Mouse (Mus musculus) gastrocnemius, adult 8-10 months (tissue): ENCODE results near the gene Kcnh1. TPM values are rescaled to one million over a fixed set of nuclear protein-coding genes. Genes with fewer than 3 reads are reported as not detected.
A peak's percentile ranks its signal among the peaks of the same experiment; 100 is the strongest.

Source experiments
- DNase-seq, 2 experiments: peaks; one replicate each; pipeline ENCODE4 v3.0.0; 2022; ENCODE audit warnings: low spot score in 2 of 2
- total RNA-seq, 4 experiments: library from RNA; stranded (reverse); gene quantifications; 2 replicates each; pipeline ENCODE4 v1.2.4; 2022

Kcnh1 gene
- total RNA-seq, 4 experiments from 2014 or later: 0.02 to 0.05 (median 0.03) TPM; not detected in 1

DNA sequence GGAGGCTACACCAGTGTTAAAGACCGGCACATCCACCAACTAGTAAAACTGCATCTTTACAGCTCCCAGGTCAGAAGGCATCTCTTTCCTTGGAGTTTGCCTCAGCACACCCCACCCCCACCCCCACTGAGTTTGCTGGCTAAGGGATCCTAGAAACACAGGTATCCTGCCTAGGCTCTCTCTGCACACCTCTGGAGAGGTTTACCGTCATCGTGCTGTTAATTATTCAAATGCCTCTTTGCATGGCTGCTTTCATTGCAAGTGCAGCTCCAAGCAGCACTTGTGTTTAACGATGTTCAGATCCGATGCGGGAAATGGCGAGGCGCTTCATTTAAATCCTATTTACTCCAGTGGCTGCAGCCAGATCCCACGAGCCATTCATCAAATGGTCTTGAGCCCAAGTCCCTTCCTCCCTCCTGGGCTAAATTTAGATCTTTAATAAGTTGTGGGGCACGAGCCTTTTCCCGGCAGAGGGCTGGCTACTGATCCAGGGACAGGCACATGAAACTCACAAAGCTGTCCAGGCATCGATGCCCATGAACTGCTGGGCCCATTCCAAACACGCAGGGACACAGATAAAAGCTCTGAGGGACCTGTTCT lies 330.4 kb downstream of the Kcnh1 start:
- DNase-seq: peak; percentile 3 to 12

DNA sequence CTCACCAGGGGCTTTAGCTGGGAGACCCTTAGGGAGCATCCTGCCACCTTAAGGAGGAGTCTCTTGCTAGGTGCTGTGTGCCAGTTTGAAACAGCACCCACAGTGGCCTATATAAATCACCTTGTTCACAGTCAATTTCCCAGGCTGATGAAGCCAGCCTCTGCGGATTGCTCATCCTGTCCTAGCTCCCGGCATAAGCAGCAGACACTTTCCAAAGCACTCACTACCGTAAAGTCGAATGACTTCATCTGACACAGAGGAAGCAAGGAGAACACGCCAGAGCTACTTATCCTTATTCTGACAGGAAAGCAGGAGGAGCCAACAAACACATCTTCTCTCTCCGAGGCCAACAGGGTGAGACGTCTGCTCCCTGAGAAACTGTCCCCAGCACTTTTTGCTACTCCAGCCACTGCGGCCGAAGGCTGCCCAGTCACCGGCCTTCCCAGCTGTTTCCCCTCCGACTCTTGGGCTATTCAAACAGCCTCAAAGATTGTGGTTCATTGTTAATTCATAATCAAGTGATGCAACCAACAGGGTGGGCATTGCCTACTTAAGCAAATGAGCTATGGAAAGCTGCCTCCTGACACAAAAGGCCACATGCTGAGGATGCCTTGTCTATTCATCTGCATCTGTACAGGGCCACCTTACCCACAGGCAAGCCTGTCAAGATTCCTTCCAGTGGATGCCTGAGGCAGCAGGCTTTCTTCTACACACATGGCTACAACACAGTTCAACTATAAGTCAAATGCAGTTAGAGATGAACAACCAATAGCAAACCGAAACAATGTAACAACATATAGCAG lies 332.0 kb downstream of the Kcnh1 start:
- no peak for DNase-seq

DNA sequence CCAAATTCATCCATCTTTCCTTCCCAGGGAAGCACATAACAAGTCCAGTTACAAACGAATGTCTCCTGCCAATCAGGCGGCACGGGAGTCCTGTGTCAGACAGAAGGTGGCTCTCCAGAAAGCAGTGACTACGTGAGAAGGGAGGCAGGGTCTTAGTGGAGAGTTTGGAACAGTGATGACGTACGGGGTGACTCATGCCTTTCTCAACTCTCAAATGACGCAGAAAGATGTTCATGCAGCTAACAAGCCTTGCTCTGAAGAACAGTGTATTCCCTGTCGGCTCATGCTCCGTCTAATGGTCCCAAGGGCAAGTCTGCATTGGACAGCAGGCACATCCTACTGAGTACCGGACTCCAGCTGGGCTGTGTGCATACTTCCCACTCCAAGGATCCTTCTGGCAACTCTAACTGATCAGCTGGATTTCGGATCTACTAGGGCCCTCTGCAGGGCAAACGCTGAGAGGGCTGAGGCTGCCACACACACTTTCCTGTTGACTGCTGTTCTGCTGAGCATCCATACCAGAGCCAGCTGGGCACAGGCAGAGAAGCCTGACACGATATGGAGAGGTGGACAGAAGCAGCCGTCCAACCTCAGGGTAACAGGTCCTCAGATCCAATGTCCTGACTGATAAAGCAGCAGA lies 335.3 kb downstream of the Kcnh1 start:
- DNase-seq: no peak

DNA sequence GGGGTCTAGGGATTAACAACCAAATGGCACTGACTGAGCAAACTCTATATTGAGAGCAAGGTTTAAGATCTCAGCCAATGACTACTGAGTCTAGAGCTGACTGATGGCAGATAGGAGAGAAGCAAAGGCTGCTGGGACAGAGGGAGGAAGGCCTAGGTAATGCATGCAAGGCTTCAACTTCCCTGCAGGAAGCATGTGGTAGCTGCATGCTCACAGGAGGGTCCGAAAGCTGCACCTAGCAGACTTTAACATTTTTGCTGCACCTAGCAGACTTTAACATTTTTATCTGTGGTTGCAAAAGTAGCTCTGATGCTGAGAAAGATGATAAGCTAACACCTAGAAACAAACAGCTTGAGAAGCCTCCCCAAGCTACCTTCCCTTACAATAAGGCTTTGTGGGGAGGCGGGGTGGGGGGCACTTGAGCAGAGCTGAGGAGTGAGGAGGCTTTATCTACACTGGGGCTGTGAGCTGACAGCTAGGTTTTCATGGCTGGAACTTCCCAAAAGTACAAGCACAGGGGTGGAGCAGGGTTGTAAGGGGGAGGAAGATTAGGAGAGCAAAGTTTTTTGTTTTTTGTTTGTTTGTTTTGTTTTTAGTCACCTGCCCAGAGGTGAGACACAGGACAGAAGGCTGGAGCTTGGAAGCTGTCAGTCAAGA lies 341.0 kb downstream of the Kcnh1 start:
- no peak for DNase-seq

DNA sequence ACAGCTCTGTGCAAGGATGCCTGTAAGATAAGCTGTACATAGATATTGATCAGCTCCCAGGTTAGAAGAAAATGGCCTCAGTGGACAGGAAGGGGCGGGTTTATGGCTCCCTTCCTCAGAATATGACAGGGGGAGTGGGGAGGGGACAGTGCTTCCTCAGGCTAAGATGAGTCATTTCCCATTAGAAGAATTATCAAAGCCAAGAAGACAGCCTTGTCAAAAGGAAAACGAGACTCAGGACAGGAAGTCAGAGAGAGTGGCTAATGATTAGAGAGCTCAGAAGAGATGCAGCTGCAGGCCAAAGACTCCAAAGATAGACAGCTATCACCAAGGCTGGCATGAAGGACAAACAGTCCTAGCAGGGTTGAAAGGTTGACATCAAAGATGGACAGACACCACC lies 341.6 kb downstream of the Kcnh1 start:
- no peak for DNase-seq

DNA sequence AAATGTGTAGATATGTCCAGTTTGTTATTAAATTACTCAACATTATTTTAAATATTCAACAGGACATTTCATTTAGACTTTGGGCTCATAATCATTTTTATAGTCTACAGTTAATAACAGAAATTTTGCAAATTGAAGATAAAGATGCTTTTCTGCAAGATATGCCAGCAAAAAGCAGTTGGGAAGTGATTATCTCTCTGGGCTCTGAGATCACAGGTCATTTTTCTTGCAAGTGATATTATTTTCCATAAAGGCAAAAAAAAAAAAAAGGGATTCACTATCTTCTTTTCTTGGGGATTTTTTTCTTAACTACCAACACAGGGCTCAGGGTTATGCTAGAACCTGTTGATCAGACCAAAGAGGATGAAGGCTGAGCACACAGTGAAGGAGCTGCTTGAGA lies 342.4 kb downstream of the Kcnh1 start:
- DNase-seq: no peak

DNA sequence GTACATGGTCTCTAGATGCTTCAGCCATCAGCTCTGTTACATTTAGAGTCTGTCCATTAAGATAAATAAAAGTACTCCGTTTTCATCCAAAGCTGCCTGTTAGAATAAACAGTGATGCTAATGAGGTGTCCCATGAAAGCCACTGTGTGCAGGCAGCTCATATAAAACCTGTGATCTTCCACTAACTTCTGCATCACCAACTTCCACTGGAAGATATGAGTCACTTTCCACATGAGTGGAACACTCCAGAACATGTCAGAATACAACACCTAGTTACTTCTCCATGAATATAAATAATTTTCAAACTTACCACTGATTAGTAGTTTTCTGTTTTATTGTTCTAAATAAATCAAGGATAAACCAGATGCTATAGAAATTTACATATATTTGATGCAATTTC lies 345.9 kb downstream of the Kcnh1 start:
- DNase-seq: no peak

DNA sequence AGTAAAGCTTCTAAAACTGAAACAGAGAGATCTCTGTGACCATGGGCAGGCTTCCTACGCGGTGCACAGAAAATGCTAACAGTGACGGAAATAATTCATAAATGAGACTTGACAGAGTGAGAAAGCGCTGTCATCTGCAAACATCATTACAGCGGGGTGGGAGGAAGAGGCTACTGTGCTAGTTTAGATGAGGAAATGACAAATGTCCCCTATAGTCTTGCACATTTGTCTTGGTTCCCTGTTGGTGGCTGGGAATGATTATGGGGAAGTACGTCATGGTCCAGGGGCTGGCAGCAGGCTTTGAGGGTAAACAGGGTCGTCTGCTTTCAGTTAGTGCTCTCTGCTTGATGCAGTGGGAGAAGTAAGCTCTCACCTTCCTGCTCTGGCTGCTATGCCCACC lies 346.6 kb downstream of the Kcnh1 start:
- no peak for DNase-seq

DNA sequence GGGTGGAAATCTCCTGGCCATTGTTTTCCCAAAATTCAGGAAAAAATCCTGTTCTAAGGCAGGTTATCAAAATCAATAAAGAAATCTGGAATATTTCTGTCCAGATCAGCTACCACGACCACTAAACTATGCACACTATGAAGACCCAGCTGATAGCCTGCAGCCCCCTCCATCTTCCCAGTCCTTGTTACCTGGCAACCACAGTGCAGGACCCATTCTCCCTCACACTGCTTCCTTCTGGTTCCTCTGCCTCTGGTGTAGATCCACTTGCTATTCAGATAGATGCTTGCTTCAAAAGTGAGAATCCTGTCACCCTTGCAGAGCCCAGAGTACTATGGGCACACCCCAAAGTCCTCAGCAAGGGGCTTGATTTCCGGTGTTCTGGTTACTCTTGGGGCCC lies 351.5 kb downstream of the Kcnh1 start:
- no peak for DNase-seq

DNA sequence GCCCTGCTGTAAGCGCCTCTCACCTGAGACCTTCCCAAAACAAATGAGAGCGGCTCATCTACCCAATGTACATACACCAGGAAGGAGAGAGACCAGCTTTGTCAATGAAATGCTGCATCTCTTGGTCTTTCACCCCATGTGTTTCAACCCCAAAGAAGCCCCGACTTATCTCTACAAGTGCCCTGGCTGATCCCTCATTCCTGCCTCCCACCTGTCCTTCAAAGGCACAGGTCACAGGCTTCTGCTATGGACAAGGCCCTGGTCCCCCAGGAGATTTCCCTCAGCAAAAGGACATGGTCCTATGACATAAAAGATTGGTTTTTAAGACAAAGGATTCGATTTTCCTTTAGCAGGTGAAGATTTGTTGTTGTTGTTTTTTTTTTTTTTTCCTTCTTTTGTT lies 353.1 kb downstream of the Kcnh1 start:
- no peak for DNase-seq

DNA sequence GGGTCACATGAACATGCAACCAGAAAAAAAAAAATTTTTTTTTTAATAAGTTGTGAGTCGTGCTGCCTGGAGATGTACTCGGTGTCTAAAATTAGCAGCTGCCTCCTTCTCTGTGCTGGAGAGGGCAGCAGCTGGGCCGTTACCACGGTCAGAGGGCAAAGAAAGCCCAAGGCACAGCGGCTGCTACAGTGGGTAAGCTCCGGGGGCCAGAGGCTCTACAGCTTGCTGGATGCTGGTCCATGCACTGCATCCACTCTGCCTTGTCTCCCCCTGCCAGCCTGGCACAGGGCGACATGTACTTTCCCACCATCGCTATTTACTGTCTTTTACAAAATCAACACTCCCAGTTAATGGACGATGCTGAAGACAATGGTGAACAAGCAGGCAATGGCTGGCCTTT lies 353.5 kb downstream of the Kcnh1 start:
- DNase-seq: no peak

DNA sequence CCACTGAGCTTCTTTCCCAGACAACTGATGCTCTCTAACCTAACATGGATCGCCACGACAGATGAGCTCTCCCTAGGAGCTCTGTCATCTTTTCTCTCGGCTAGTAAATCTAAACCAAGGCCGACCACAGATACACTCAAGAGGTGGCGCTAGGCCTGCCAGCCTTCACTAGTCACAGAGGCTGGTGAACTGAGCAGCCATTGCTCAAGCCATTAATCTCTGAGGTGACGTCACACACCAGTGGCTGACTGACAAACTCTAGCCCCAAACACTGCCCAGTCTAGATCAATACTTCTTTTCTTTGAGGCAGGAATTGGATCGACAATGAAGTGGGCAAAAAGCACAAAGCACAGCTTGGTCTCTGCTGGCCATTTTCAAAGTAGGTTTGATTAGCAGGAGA lies 354.3 kb downstream of the Kcnh1 start:
- no peak for DNase-seq

DNA sequence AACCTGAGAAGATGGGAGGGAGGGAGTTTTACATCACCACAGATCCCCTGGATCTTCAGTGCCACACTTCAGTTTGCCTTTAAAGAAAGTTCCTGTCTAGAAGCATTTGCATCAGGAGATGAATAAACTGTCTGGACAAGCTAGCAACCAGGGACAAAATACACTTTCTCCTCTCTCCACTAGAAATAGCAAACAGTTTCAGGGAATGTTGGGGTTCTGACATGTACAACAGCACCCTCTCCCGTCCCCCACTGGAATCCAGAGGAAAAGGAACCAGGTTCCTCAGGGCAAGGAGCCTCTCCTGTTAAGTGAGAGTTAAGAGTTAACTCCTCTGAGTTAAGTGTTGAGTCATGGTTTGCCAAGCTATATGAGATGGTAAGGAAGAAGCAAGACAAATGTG lies 356.3 kb downstream of the Kcnh1 start:
- DNase-seq: no peak

DNA sequence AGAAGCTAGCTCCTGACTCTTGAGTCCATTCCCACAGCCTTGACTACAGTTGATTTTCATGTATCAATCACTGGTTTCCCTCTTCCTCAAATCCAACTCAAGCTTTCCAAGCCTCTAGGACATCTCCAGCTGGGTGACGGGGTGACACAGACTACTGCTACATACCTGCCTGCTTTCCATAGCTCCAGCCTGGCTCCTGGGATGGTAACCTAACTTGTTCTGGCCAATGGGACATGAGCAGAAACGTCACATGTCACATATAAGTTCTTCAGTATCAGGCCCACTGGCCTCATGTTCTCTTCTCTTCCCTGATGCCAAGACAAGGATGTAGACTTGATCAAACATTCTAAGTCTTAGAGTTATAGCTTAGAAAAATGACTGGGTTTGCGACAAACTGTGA lies 360.0 kb downstream of the Kcnh1 start:
- no peak for DNase-seq

DNA sequence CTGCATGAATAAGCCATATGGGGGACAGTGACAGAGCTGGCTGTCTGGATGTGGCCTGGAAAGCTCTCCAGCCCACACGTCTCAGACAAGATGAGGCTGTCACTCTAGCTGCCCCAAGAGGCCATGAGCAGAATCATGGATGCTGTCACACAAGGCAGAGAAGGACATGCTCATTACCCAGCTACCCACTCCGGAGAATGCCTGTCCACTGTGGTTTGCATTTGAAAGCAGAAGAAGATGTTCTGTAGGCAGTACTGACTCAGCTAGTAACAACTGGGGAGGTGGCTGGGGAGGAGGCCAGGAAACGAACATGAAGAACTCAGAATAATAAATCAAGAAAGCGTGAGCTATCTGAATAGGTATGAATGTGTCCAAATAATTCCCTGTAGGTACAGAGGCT lies 364.9 kb downstream of the Kcnh1 start:
- DNase-seq: no peak

DNA sequence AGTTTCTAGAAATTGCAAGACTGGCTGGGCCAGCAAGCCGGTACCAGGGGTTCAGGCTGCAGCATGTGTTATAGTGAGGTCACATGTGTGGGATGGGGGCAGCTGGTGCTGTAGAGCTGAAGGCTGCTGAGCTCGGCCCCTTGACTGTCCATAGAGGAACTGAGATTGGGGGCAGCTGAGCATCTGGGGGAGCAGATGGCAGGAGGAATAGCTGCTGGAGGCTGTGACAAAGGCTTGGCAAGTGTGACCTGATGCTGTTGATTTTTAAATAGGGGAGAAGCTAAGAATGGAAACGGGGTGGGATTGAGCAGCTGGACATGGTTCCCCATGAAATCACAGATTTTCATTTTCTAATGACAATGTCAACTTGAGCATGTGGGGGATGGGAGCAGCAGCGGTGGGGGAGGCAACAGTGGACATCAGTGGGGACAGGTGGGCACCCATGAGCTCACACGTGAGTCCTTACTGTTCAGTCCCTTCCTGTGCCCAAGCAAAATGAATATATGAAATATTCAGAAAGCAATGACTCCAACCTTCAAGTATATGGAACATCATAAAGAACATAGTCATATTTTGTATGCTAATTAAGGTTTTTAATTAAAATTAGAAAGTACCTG lies 367.5 kb downstream of the Kcnh1 start:
- DNase-seq: no peak

DNA sequence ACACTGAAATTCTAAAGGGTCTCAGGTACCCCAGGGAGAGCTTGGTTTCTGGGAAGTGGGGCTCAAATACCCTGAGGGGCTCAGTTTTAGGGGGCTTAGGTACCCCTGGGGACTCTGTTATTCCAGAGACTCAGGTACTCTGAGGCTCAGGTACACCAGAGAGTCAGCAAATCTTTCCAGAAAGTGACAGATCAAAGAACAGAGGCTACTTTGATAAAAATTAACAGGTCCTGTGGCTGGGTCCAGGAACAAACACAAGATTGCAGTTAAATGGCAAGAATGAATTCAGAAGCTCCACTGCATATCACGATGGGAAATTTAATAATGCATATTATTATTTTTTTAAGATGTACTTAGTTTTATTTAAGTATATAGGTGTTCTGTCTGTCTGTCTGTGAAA lies 368.8 kb downstream of the Kcnh1 start:
- DNase-seq: no peak

Other genes starting within 250 kb of the Kcnh1 start
- not detected for gene Rd3, start 213.4 kb upstream of the Kcnh1 start, total RNA-seq
- gene Traf5, start 98.2 kb upstream of the Kcnh1 start, total RNA-seq: 1 to 10 TPM; 1.5 to 3.7 (median 2.6) TPM
- 10 to 100 TPM; 26.7 to 34.1 (median 29.1) TPM for gene Rcor3, start 52.7 kb upstream of the Kcnh1 start, total RNA-seq